Mouse (Mus musculus) cerebellum, adult 9-10 months (tissue): Measurements from ENCODE around the gene Flywch1.
A peak's percentile ranks its signal among the peaks of the same experiment; 100 is the strongest.

Source experiments
- DNase-seq: peaks from one replicate; pipeline ENCODE4 v3.0.0; 2022

The Flywch1 gene

DNA sequence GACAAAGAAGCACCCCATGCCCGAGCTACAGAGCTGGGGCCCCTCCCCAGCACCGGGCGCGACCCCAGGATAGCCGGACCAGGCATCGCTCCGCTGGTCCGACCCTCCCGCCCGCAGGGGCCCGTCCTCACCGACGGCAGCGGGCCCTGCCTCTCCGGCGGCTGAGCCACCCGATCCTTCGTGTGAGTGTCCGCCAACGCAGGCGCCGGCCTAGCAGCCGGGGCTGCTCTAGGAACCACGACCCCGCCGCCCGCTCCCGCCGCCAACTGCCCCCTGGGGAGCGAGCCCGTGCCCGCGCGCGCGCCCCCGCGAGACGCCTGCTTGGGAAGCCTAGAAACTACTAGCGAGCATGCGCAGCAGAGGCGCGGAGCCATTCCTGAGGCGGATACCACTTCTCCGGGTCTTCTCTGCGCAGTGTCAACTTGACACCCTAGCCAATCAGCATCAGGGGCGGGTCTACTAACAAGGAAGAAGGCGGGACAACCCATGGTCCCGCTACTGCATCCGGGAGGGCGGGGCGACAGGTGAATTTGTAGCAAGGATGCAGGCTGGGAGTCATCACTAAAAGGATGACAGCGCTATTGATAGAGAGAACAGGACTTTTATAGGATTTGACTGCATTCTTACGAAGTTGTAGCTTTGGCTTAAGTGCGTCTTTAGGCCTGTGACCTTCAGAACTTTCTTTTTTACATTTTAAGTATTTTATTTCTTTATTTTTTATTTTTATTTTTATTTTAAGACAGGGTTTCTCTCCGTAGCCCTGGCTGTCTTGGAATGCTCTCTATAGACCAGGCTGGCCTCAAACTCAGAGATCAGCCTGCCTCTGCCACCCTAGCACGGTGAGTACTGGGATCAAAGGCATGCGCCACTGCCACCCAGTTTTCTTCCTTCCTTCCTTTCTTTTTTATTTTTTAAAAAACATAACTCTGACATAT lies at the start of gene Flywch1:
Gene Flywch1 (minus strand): TSS at position 319 of the 935 bp plus-strand sequence.
- peak; percentile 100 for DNase-seq

DNA sequence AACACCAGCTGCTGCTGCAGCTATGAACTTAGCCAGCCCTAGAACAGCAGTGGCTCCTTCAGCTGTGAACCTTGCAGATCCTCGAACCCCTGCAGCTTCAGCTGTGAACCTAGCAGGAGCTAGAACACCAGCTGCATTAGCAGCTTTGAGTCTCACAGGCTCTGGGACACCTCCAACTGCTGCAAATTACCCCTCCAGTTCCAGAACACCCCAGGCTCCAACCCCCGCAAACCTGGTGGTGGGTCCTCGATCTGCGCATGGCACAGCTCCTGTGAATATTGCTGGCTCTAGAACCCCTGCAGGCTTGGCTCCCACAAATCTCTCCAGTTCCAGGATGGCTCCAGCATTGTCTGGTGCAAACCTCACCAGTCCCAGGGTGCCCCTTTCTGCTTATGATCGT lies 49.3 kb upstream of the Flywch1 start:
- no peak for DNase-seq

DNA sequence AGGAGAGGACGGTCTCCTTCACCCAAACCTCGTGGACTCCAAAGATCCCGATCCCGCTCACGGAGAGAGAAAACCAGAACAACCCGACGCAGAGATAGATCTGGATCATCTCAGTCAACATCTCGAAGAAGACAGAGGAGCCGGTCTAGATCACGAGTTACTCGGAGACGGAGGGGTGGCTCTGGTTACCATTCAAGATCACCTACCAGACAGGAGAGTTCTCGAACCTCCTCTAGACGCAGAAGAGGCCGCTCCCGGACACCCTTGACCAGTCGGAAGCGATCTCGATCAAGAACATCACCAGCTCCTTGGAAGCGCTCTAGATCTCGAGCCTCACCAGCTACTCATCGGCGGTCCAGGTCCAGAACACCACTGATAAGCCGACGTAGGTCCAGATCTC lies 47.8 kb upstream of the Flywch1 start:
- peak; percentile 20 for DNase-seq

DNA sequence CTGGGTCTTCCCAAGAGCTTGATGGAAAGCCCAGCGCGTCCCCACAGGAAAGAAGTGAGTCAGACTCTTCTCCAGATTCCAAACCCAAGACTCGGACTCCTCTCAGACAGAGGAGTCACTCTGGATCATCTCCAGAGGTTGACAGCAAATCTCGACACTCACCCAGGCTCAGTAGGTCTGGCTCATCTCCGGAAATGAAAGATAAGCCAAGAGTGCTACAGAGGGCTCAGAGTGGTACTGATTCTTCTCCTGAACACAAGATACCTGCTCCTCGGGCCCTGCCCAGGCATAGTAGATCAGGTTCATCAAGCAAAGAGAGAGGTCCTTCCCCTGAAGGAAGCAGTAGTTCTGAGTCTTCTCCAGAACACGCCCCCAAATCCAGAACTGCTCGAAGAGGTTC lies 47.2 kb upstream of the Flywch1 start:
- DNase-seq: no peak

DNA sequence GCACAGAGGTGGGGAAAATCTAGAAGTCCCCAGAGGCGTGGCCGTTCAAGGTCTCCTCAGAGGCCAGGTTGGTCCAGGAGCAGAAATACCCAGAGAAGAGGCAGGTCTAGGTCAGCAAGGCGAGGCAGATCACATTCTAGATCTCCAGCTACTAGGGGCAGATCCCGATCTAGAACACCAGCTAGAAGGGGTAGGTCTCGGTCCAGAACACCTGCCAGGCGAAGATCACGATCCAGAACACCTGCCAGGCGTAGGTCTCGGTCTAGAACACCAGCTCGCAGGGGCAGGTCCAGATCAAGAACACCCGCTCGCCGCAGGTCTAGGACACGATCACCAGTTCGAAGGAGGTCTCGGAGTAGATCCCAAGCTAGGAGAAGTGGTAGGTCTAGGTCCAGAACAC lies 44.2 kb upstream of the Flywch1 start:
- DNase-seq: no peak

DNA sequence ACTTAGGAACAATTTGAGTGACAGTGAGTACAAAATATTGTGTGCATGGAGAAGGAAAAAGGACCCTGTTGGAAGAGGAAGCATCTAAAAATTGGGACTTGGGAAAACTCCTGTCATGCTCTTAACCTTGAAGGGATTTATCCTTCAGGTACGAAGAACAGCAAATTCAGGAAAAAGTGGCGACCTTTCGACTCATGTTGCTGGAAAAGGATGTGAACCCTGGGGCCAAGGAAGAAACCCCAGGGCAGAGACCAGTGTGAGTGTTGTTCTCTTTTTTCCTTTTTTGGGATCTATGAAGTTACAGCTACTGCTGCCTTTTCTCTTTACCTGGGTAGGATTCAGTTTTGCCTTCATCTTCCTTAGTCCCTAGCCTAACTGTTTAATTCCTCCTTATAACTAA lies 36.5 kb upstream of the Flywch1 start:
- DNase-seq: no peak

DNA sequence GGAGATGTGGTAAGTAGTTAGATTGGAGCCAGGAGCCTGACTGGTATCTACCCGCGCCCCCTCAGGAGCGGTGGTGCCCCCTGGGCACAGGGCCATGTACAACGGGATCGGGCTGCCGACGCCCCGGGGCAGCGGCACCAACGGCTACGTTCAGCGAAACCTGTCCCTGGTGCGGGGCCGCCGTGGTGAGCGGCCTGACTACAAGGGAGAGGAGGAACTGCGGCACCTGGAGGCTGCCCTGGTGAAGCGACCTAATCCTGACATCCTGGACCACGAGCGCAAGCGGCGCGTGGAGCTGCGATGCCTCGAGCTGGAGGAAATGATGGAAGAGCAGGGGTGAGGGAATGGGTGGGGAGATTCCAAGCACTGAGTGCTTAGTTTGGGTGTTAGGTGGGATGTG lies 35.5 kb upstream of the Flywch1 start:
- no peak for DNase-seq

DNA sequence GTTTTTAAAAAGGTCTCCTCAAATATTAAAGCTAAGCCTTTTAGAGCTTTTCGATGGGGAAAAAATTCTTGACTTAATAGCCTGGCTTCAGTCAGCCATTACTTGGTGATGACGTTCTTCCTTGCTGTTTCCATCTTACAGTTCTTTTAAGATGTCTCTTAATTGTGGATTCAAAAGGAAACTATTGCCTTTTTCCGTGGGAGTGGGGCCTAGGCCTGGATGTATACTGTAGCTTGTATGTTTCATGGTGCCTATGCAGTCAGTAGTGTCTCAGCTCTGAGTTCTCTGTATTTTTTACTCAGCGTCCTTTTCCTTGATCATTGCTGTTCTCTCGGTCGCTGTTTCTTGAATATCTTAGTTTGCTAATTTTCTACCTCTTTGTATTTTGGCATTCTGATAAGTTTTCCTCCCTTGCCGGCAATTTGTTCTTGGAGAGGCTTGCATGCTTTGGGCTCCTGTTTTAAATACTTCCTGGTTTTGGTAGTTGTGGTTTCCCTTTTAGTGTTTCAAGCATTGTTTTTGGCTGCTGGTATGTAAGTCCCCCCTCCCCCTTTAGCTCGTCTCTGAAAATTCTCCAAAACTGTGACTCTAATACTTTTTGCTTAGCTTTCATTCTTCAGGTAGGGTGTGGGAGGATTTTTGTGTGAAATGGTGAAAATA lies 33.2 kb upstream of the Flywch1 start:
- no peak for DNase-seq

DNA sequence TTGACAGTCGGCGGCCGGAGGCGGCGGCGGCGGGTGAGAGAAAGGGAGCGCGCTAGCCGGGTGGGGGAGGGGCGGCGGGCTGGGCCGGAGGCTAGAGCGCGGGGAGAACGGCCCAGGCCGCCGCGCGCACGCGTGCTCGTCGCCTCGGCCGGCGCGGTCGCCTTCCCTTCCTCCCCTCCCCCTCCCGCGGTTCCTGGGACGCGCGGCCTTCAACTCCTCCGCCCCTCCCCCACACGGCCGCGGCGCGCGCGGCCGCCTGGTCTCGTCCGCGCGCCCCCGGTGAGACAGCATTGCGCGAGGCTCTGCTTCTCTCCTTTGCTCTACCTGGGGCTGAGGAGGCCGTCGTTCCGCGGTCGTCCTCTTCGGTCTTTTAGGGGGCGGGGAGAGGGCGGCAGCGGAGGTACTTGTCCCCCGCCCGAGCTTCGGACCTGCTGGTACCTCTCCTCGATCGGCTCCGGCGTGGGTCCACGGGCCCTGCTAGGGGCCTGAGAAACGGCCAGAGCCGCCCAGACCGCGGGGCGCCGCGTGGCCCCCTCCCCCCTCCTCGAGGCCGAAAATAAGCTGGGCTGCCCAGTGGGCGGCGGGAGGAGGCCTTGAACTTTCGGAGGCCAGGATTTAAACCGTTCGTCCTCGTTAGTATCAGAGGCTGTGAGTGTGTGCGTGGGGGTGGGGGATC lies 32.1 kb upstream of the Flywch1 start:
- peak; percentile 78 for DNase-seq

DNA sequence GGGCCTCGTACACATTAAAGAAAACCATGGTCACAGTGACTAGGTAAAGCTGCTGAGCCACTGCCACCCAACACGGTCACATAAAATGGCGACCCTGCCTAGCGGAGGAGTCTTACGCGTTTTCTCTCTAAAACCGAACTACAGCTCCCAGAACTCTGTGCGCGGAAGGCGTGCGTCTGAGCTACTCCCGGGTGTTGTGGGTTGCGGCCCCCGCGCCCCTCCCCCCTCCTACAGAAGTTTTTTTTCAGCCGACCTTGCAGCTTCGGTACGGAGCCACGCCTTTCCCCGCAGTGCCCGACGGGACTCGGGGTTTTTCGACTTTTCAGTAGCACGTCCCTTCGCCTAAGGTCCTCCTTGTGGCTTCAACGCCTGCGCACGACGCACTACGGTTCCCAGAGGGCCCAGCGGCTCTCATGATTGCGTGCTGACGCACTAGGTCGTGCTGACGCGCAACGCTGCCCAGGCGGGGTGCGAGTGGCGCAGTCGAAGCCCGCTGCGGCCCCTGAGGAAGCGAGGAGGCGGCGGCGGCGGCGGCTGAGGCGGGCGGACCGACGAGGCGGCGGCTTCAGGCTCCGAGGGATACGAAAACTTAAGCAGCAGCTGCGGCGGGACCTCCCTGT lies 31.5 kb upstream of the Flywch1 start:
- DNase-seq: peak; percentile 98

DNA sequence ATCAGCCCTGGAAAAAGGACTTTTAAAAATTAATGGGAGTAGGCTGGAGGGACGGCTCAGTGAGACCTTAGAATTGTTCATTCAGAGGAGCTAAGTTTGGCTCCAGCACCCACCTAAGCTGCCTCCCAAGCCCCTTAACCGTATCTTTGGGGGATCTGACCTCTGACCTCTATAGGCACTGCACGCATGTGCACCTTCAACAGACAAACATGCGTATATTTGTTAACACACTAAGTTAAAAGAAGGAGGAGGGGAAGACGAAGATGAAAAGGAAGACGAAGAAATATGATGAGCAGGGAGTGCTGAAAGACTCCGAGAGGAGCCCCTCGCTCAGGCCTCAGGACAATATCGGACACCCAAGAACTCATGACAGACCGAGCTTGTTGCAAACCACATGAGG lies 30.2 kb upstream of the Flywch1 start:
- peak; percentile 74 for DNase-seq

DNA sequence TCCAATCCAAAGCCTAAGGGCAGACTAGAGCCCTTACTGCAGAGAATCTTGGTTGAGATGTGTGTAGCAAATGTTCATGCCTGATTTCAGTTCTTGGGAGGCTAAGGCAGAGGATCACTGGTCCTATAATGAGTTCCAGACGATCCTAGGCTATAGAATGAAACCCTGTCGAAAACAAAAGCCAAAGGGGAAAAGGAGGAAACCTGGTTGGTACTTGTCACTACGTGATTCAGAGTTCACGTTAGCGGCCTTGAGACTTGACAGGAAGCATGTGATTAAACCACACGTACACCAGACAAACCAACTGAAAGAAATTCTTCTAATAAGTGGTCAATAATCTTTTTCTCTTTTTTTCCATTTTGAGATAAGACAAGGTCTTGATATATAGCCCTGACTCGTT lies 25.9 kb upstream of the Flywch1 start:
- DNase-seq: no peak

DNA sequence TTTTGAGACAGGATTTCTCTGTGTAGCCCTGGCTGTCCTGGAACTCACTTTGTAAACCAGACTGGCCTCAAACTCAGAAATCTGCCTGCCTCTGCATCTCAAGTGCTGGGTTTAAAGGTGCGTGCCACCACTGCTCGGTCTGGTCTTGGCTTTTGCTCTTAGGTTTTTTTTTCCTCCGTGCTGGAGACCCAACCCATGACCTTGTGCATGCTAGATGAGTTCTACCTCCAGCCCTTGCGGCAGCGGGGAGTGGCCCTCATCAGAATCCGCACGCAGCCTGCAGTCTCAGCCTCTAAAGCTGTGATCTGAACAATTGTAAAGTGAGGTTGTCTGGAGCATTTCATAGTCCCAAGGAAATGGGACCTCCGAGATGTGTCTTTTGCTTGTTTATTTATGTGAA lies 23.9 kb upstream of the Flywch1 start:
- no peak for DNase-seq

DNA sequence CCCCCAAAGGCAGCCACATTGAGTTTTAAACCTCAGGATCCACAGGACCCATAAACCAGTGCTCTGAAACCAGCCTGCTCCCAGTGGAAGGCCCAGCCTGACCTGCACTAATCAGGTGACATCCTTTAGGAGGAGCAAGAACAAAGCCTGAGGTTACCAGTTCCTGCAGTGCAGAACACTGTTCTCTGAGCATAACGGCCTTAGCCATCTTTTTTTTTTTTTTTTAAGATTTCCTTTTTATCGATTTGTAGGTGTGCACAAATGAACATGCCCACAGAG lies 19.6 kb upstream of the Flywch1 start:
- DNase-seq: no peak

DNA sequence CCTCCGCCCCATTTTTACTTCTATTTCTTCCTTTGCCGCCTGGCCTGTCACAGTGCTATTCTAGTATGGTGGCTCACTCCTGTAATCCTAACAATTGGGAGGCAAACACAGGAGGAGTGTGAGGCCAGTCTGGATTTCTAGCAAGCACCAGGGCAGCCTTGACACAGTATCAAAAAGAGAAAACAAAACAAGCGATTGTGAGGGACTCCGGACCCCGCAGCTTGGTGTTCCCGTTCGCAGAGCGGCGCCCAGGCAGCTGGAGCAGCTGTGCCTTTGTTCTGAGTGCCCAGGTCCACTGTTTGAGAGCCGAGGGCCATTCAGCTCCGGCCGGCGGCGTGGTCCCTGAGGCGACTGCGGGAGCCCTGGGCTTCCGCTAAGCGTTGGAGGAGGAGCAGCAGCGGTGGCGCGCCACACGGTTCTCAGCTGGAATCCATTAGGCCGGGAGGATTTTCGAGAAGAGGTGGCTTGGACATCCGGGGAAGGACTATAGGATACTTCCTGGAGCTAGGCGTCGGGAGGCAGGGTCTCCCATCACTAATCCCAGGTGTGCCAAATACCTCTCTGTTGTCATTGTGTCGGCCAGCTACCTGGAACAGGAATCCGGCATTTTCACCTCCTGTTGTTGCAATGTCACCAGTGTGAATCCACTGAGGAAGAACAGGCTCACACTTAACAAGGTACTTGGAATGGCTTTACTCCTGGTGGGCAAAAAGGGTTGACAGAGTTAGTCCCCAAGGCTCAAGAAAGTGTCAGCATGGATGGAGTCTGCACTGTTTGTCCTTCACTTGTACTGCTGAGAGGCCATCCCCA lies 19.1 kb upstream of the Flywch1 start, which contains the start of gene Srrm2:
Gene Srrm2 (plus strand): TSS at position 264 of the 810 bp plus-strand sequence.
- DNase-seq: no peak

DNA sequence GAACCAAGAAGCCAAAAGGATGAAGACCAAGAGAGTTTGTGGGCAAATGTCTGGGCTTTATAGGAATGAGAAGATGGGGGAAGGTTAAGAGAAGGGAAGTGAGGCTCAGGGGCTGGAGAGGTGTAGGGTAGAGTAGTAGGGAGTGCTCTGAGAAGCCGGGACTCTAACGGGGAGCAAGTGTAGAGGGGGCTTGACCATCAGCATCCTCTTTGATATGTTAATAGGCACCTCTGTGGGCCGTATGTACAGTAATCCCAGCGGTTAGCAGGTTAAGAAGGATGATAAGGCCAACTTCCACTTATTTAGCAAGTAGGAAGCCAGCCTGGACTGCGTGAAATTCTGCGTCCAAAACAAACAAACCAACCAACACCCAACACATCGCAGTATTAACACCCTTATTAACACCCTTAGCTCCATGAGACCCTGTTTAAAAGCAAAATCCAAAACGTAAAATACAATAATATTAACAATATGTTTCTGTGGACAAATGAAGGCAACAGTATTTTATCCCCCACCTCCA lies 18.4 kb upstream of the Flywch1 start:
- DNase-seq: no peak

DNA sequence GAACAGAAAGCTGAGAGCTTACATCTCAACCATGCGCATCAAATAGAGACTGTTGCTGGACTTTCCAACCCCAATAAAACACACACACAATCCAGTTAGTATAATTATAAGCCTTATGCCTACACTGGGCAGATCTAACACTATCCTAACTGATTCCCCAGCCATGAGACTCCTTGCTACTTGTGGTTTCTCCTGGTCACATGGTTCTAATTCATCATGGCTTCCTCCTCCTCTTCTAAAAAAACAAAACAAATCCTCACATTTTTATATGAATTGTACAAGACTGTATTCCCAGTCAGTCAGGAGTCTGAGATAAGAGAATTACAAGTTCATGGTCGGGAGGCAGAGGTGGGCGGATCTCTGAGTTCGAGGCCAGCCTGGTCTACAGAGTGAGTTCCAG lies 17.6 kb upstream of the Flywch1 start:
- DNase-seq: no peak

DNA sequence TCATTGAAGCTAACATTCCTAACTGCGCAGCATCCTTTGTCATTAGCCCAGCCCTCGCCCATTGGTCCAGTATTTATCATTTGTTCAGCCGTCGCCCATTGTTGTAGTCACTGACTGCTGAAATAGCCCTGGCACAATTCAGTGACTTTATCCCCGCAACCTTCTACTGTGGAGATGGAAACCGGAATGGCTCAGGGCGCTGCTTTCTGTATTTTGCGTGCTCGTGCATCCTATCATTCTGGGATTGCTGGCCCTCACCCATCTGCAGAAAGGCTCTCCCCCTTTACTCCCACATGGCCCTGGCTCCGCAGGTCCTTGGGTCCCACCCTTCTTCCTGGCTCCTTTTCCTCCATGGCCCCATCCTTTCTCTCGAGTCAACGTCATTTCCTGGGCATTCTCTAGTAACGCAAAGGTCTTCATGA lies 15.1 kb upstream of the Flywch1 start:
- peak; percentile 83 for DNase-seq

DNA sequence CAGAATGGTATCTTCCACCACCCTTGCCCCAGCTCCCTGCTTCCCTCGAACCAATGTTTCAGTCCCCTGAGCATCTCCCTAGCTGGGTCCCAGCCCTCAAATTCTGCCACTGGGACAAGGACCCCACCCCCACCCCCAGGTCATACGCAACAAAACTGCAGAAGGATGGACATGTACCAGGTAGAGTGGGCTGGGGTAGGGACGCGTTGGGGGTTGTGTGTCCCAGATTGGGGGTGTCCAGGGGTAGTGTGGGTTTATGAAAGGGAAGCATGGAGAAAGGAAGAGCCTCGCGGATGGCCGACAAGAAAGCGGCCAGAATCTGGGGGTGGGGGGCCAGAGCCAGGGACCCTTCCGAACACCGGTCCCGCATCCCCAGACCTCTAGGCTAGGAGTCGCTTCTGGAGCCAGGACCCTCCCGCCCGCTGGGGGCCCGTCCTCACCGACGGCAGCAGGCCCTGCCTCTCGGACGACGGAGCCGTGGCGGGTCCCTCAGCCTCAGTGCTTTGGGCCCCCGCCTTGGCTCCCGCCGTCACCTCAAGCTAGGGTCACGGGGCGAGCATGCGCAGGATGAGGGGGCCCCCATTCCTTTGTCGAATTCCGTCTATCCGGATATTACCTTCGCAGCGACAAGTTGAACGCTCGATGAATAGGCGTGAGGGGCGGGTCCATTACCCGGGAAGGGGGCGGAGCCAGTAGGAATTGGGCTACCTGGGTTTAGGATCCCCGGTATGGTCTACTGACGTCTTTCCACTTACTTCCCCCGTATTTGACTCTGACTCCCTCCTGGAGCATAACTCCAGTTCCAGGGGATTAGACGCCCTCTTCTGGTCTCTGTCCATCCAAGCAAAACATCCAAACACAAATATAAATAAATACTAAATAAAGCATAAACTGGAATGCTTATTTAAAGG lies 14.4 kb upstream of the Flywch1 start, which contains the start of gene Flywch2:
Gene Flywch2 (minus strand): TSS at position 521 of the 911 bp plus-strand sequence.
- peak; percentile 98 for DNase-seq

DNA sequence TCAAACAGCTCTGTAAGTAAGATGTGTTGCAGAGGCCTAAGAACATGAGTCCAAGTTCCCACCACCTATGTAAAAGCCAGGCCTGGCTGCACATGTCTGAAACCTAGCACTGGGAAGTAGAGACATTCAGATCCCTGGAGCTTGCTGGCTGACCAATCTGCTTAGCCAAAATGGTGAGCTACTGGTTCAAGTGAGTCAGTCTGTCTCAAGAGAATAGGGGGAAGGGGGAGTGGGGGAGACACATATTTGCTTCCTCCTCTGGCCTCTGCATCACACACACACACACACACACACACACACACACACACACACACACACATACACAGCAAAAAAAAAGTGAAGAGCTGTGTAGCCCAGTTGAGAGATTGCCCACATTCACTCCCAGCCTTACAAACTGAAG lies 11.9 kb upstream of the Flywch1 start:
- no peak for DNase-seq

DNA sequence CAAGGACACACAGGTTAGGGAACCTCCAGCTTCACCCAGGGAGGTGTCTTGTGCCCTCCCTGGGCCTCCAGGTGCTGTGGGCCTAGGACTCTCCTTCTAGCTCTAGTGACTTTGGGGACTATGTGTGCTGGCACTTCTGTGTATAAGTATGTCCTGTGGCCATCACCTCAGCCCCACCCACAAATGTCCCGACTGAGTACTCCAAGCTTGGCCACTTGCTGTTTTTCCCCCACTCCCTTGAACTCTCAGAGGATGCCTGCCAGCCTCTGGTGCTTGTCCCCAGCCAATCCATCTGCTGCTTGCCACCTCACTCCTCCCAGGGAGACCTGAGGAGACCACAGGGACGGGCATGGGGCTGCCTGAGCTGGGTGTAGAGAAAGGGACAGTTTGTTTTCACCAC lies 7.0 kb upstream of the Flywch1 start:
- no peak for DNase-seq
